Comparison of ENCODE assay signal across 15 mouse cellular contexts in the genomic region with DNA sequence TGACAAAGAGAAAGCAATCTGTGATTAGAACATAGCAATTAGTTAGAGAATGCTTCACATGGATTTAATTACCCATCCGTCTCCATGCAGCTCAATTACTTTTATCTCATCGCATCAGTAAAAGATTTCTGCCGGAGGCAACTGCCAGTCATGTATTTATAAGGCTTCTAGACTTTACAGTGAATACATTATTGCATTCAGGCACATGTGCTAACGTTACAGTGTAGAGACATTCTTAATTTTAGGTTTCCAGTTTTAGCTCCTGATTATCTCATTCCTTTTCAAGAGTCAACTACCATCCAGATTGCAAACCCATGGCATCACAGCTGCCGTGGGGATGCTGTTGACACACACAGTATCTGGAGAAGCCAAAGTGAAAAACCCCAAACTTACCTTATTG.
DNase-seq lines count a peak whose midpoint lies in the region; ATAC-seq and TF ChIP-seq lines count a peak whose summit lies in the region.
"Had no signal": no experiment of that assay in that cellular context is flagged by ENCODE, and none has a peak within 500 bp of the region (broad histone marks: within the 10 kb centered on the region; RNA-seq: fewer than 3 reads in every experiment).

No protein-coding gene starts in this region.

- no peaks in the 10 kb centered on the region for H3K36me3 ChIP-seq in neural tube, embryonic 12.5 days
- H3K36me3 ChIP-seq in forebrain, embryonic 16.5 days (ENCODE audit: control insufficient read depth, insufficient read depth): no peaks in the 10 kb centered on the region
- no peaks in the 10 kb centered on the region for H3K36me3 ChIP-seq in liver, postnatal 0 days (replicated peaks; ENCODE audit: insufficient read depth, low read length)
- H3K36me3 ChIP-seq: stomach, embryonic 15.5 days had no signal

- TF ChIP-seq EP300 in liver, postnatal 0 days (IDR thresholded peaks at IDR 0.05; ENCODE audit: low read depth): no peak

- no peaks in the 10 kb centered on the region for H3K27me3 ChIP-seq in neural tube, embryonic 12.5 days (replicated peaks)
- no peaks in the 10 kb centered on the region for H3K27me3 ChIP-seq in forebrain, embryonic 16.5 days (replicated peaks; ENCODE audit: control insufficient read depth, insufficient read depth, low read length)
- H3K27me3 ChIP-seq in liver, postnatal 0 days (ENCODE audit: insufficient read depth, low read length): no peaks in the 10 kb centered on the region
- H3K27me3 ChIP-seq: stomach, embryonic 15.5 days had no signal

- no peak overlapping the region for H3K4me2 ChIP-seq in neural tube, embryonic 12.5 days (replicated peaks)
- H3K4me2 ChIP-seq in forebrain, embryonic 16.5 days (ENCODE audit: low read length): no peak overlapping the region
- no peak overlapping the region for H3K4me2 ChIP-seq in liver, postnatal 0 days (ENCODE audit: low read depth, low read length)
- H3K4me2 ChIP-seq: stomach, embryonic 15.5 days had no signal

- TF ChIP-seq POLR2A in olfactory bulb, adult 2 months (IDR thresholded peaks at IDR 0.05; ENCODE audit: insufficient read depth, low read depth, low read length): no peak

- no peak overlapping the region for H3K9ac ChIP-seq in neural tube, embryonic 12.5 days
- no peak overlapping the region for H3K9ac ChIP-seq in forebrain, embryonic 16.5 days (replicated peaks; ENCODE audit: low read depth, low read length)
- H3K9ac ChIP-seq in liver, postnatal 0 days (replicated peaks): no peak overlapping the region
- H3K9ac ChIP-seq: liver, embryonic 14.5 days; stomach, embryonic 15.5 days had no signal

- no peak for TF ChIP-seq CTCF in olfactory bulb, adult 2 months (IDR thresholded peaks at IDR 0.05; ENCODE audit: insufficient read depth, low read depth, low read length)
- no peak for TF ChIP-seq CTCF in liver, postnatal 0 days (IDR thresholded peaks at IDR 0.05; ENCODE audit: low read depth)

- WGBS in neural tube, embryonic 12.5 days: 64% methylated on average over 5 of the region's 5 CpGs
- WGBS in forebrain, embryonic 16.5 days: 10% methylated on average over 5 of the region's 5 CpGs
- WGBS in olfactory bulb, adult 2 months: 19% methylated on average over 5 of the region's 5 CpGs
- WGBS in liver, postnatal 0 days (ENCODE audit: insufficient replicate concordance): 82% methylated on average over 5 of the region's 5 CpGs

- no peak for DNase-seq in frontal cortex, postnatal 10 days (ENCODE audit: low spot score in 2 of 2)
- DNase-seq in neural tube, embryonic 10.5 days (ENCODE audit: extremely low spot score, low spot score): no peak
- no peak for DNase-seq in gastrocnemius, postnatal 10 days
- no peak for DNase-seq in liver, postnatal 0 days
- DNase-seq: adrenal gland, adult 8-10 months; heart, adult 18-20 months; left cerebral cortex, postnatal 4 days; lung, postnatal 14 days; thymus, postnatal 4 days had no signal

- no peaks in the 10 kb centered on the region for H3K4me1 ChIP-seq in neural tube, embryonic 12.5 days
- peaks cover 14% of the 10 kb centered on the region for H3K4me1 ChIP-seq in forebrain, embryonic 16.5 days (replicated peaks; ENCODE audit: control insufficient read depth, insufficient read depth, low read length)
- peaks cover 4% of the 10 kb centered on the region for H3K4me1 ChIP-seq in olfactory bulb, adult 2 months (ENCODE audit: control insufficient read depth, insufficient read depth, low read length)
- H3K4me1 ChIP-seq in liver, postnatal 0 days (ENCODE audit: insufficient read depth): no peaks in the 10 kb centered on the region
- H3K4me1 ChIP-seq: stomach, embryonic 15.5 days had no signal

- no peak overlapping the region for H3K27ac ChIP-seq in neural tube, embryonic 12.5 days
- peak overlapping the region; percentile 88 for H3K27ac ChIP-seq in forebrain, embryonic 16.5 days (ENCODE audit: low read length)
- H3K27ac ChIP-seq in olfactory bulb, adult 2 months (ENCODE audit: insufficient read depth, low read depth, low read length): peak overlapping the region; percentile 89
- H3K27ac ChIP-seq in liver, postnatal 0 days (ENCODE audit: low read depth): no peak overlapping the region
- H3K27ac ChIP-seq: liver, embryonic 14.5 days; stomach, embryonic 15.5 days had no signal

- peak; percentile 84 for ATAC-seq in frontal cortex, adult (ENCODE audit: low TSS enrichment)
- ATAC-seq in neural tube, embryonic 12.5 days (ENCODE audit: low FRiP score, low read depth): 0 out of 2 replicates have a peak, but pooled peaks have one; percentile 21
- peak; percentile 95 for ATAC-seq in forebrain, embryonic 16.5 days
- no peak for ATAC-seq in liver, postnatal 0 days

- H3K9me3 ChIP-seq in neural tube, embryonic 12.5 days: no peaks in the 10 kb centered on the region
- no peaks in the 10 kb centered on the region for H3K9me3 ChIP-seq in forebrain, embryonic 16.5 days (ENCODE audit: control insufficient read depth, low read length)
- no peaks in the 10 kb centered on the region for H3K9me3 ChIP-seq in liver, postnatal 0 days (ENCODE audit: low read length)
- H3K9me3 ChIP-seq: stomach, embryonic 15.5 days had no signal

- no peak overlapping the region for H3K4me3 ChIP-seq in neural tube, embryonic 12.5 days
- no peak overlapping the region for H3K4me3 ChIP-seq in forebrain, embryonic 16.5 days (replicated peaks; ENCODE audit: low read length)
- H3K4me3 ChIP-seq in olfactory bulb, adult 2 months (ENCODE audit: insufficient read depth, low read depth, low read length): no peak overlapping the region
- no peak overlapping the region for H3K4me3 ChIP-seq in liver, postnatal 0 days (ENCODE audit: low read depth, low read length)
- H3K4me3 ChIP-seq: stomach, embryonic 15.5 days had no signal

Comparison
In these comparisons a context has a peak if more than half of its experiments do, and no peak if none do; other contexts are left out.
1. H3K27ac ChIP-seq: peak in forebrain, embryonic 16.5 days (single experiment) and olfactory bulb, adult 2 months (single experiment); none in neural tube, embryonic 12.5 days (single experiment) and liver, postnatal 0 days (single experiment).